Mouse (Mus musculus): ENCODE results near the gene Erp27.

Gene Erp27

DNA sequence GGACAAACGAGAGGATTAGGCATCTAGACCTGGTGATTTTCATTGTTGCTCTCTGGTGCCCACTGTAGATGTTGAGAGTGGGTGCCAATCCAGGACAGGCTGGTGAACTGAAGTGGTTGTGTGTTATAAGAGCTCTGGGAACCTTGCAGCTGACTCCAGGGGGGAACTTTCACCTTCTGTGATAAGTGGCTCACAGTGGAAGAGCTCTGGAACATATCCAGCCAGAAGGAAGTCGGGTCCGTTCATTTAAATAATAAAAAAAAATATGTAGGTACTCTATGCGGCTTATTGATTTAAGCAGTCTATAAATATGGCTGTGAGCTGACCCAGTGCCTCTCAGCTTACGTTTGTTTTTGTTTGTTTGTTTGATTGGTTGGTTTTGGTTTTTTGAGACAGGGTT, at the start of gene Erp27:
Gene Erp27, minus strand, starts transcription at position 101 of the 400 bp plus-strand sequence.
- DNase-seq (ENCODE audit: low spot score), result no peak

DNA sequence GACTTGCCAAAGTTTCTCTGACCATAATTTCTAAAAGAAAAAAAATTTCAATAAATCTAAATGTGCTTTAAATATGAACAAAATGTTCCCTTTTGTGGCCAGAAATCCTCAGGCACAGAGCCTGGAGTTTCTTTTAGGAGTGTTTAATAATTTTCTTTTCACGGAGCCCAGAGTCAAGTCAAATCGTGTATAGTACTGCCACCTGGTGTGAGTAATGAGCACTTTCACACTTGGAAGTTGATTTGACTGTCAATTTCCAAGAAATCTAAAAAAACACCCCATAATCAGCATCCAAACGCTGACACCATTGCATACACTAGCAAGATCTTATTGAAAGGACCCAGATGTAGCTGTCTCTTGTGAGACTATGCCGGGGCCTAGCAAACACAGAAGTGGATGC, 46.9 kb upstream of the Erp27 start:
- peak; percentile 76 for DNase-seq (ENCODE audit: low spot score)

DNA sequence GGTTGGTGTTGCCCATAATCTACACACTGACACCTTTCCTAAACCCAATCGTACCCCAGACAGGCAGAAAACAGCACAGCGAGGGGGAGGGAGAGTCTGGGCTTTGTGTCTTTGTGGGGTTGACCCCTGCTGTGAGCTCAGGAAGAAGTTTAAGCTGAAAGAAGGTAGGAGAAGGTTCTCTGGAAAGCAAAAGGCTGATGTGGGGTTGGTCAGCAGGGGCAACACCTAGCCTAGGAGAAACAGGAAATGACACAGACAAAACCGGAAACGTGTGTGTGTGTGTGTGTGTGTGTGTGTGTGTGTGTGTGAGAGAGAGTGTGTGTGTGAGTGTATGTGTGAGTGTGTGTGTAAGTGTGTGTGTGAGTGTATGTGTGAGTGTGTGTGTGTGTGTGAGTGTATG, 45.5 kb upstream of the Erp27 start:
- no peak for DNase-seq (ENCODE audit: low spot score)

DNA sequence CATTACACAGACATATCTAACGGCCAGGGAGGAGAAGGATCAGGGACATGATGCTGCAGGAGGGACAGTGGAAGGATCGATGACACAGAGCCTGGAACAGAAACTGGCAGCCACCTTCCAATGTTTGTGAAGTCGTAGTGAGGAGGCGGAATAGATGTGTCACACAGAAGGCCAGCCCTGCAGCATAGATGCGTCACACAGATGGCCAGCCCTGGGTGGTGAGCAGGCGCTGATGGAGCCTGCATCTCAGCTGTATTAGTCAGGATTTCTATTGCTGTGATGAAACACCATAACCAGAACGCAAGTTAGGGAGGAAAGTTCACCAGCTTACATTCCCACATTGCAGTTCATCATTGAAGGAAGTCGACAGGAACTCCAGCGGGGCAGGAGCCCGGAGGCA, 43.9 kb upstream of the Erp27 start:
- peak; percentile 49 for DNase-seq (ENCODE audit: low spot score)

DNA sequence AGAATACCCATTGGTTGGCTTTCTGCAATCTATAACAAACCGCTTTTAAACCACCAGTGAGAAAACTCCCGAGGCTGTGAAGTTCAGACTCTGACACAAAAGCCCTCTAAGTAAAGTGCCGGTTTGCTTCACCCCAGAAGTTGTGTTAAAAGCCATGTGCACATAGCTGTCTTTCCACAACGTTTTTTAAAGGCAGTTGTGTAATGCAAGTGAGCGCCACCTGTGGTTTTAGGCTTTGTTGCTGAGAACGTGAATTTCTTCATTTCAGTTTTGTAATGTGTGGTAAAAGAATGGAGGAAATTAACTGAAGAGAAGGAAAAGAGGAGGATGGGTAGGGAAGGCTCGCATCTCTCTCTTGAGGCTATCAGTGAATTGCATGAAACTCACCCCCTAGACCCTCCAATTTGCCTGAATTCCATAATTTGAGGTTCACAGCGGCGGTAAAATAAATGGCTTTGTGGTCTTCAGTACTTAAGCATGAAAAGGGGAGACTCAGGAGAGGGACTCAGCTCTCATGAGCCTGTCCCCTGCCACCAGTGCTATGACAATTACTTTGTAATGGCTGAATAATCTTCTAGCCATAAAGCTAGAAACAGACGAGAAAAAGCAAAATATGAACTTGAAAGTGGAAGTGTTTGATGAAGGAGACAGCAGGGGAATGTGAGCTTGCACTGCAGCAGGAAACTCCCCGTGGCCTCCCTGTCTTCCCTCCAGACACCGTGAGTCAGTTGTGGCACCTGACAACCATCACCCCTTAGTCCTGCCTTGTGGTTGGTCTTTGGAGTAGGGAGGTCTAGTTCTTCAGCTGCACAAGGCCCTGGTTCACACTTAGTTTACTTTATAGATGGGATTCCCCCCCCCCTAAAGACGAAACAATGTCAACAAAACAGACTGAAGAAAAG, 42.9 kb upstream of the Erp27 start:
- DNase-seq (ENCODE audit: low spot score), result no peak

DNA sequence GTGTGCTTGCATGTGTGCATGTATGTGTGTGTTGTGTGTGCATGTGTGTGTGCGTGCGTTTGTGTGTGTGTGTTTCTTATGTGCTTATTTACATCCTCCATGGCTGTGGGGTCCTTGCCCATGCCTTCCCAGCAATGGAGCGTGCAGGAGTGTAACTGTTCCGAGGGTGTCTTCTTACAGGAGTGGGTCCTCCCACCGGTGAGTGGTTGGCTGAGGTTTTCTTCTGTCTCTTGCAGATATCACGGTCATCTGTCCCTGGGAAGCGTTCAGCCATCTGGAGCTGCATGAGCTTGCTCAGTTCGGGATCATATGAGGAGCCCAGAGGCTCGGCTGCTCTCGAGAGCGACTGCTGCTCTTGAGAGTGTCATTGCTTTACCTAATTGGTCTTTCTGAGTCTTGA, 41.0 kb upstream of the Erp27 start:
- no peak for DNase-seq (ENCODE audit: low spot score)

DNA sequence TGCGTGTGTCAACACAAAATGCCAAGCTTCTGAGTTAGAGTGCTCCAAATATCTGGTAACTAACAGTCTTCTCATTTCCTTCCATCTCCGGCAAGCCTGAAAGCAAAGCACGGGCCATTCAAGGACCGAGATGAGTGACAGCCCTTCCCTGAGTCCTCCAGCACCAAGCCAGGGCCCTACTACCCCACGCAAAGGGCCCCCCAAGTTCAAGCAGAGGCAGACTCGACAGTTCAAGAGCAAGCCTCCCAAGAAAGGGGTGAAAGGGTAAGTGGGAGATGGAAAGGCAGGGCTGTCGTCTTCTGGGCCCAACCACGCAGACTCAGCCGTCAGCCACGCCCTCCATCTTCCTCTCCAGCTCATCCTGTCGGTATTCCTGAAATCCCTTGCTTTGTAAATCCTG, 37.2 kb upstream of the Erp27 start:
- DNase-seq (ENCODE audit: low spot score), result no peak

DNA sequence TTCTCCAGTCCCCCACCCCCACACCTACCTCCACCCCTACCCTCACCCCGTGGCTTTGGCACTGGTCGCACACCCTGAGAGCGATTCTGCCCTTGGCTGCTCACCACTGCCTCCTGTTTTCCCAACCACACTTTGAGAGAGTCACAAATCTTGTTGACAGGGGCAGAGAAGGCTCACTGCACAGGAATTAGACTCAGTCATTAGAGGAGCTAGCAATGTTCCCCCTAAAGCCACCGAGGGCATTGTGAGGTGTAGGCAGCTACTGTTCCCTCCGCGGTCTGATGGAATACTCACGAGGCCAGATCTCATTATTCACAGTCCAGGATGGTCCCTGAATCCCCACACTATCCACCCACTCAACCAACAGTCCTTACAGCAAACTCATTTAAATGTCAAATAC, 35.1 kb upstream of the Erp27 start:
- DNase-seq (ENCODE audit: low spot score), result peak; percentile 62

DNA sequence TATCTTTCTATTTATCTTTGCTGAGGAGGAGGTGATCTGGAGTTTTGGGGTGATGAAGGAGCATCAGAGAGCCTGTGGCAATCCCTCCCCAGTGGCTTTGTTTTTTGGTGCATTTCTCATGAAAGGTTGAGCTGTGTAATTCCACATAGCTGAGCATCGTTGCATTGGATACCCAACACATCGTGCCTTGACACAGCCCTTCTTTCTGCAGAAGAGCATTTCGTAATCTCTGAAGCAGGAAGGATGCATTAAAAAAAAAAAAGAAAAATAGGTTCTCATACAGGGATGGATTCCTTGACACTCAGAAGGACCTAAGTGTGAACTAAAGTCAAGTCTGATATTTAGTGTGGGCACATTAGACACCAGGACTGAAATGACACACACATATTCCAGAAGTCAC, 33.3 kb upstream of the Erp27 start:
- no peak for DNase-seq (ENCODE audit: low spot score)

DNA sequence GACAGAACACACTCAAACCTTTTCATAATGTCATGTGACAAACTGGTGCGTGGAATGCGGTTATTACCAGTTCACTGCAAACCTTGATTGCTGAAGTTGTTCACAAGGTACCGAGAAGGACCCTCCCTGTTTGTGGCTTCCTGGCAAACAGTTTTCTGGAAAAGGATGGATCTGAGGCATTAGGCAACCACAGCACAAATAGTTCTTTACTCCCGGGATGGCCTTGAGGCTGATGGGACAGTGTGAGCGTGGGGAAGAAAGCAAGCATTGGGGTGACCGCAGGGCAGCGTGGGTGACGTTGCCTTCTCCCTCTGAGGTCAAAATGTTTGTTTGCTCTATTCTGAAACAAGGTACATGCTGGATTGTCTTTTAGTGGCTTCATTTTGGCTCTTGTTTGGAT, 32.7 kb upstream of the Erp27 start:
- DNase-seq (ENCODE audit: low spot score), result no peak

DNA sequence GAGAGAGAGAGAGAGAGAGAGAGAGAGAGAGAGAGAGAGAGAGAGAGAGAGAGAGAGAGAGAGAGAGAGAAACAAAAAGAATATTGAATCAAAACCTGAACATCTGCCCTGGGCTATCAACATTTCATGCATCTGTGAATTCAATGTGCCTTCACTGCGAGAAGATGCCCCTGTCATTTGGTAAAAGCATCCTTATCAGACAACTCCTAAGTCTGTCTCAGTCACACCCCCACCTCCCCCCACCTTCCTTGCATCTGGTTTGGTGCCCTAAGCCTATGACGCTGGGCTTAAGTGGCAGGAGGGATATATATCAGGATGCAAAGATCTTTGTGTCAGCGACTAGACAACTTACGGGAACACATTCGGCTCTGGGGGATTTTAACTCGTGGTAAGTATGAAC, 32.2 kb upstream of the Erp27 start:
- DNase-seq (ENCODE audit: low spot score), result no peak

DNA sequence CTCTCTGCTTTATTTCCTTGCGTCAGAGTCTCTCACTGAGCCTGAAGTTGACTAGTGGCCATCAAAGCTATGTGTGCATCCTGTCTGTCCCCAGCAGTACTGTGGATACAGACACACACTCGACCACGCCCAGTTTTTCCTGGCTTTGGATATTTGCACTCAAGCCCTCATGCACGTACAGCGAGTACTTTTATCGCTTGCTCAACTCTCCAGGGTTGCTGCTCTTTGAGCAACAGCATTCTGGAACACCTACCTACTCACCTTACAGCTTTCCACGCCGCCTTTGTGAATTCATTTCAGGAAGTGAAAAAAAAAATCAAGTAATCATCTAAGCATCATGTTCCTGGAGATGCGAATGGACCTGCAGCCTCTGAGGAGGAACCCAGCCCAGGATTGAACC, 30.9 kb upstream of the Erp27 start:
- DNase-seq (ENCODE audit: low spot score), result no peak

DNA sequence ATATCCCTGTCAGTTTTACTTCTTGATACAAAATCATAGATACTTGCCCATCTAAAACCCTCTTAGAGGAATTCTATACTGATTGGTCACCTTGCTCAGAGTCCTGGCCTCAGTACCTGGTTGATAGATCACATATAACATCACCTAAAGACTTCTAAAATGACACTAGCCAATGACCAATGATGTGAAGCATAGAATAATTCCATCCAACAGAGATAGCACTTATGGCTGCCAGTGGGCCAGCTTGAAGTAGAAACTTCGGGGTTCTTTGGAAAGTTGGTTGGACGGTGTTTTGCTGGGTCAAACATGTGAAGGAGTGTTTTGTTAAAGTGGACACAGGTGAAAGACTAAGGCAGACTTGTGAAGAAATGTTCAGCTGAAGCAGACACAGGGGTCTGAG, 28.2 kb upstream of the Erp27 start:
- no peak for DNase-seq (ENCODE audit: low spot score)

DNA sequence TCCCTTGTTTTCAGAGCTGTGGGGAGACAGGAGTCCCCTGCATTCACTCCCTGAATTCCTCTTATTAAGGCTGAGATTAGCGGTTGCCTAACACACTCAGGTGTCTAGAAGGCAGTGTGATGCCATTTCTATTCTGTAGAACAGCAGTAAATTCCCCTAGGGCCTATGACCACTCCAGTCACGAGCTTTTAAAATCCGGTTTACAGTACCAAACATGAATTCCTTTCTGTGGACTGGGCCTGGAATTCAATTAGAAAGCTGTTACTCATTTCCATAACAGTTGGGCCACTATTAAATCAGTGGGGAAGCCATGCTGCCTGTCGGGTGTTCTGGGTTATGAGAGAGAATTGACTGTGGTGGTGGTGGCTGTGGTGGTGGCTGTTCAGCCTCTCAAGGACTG, 25.7 kb upstream of the Erp27 start:
- no peak for DNase-seq (ENCODE audit: low spot score)

DNA sequence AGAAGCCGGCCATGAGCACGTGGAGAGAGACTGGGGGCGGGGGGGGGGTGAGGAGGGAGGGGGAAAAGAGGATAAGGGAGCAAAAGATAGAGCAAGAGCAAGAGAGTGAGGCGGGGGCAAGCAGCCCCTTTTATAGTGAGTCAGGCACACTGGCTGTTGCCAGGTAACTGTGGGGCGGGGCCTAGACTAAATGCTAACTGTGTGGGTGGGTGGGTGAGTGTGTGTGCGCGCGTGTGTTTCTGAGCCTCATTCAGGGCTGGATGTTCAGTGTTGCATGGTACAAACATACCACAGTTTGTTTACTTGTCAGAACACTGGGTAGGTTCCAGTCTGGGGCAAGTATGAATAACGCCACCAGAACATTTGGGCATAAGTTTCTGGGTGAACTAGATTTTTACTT, 25.0 kb upstream of the Erp27 start:
- DNase-seq (ENCODE audit: low spot score), result no peak

DNA sequence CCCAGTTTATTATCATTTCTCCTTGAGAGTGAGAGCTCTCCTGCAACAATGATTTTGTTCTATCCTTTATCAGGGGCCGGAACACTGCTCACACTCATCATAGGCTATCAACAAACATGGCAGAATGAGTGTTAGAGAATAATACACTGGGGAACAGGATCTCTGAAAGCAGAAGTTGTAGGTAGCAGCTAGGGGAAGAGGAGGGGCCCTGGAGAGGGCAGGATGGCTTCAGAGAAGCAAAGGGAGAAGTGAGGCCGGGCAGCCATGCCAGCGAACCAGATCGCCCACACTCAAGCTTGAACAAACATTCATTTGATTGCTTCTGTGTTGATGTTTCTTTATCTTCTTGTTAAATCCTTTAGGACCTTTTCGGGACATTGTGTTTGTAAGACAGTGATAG, 24.3 kb upstream of the Erp27 start:
- no peak for DNase-seq (ENCODE audit: low spot score)

DNA sequence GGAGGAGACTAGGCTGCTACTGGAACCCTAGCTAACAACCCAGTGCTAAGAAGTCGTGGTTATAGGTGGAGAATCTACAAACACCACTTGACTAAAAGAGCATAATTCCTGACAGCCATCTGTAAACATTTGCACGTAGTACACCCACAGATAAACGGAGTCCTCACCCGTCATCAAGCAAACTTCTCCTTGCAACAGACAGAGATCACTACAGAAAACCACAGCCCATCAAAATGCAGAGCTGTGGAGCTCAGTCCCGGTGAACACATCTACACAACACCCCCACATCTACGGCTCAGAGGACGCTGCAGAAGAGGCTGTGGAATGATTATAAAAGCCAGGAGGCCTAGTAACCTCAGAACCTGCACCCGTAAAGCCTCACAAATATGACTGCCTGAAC, 22.5 kb upstream of the Erp27 start:
- no peak for DNase-seq (ENCODE audit: low spot score)

DNA sequence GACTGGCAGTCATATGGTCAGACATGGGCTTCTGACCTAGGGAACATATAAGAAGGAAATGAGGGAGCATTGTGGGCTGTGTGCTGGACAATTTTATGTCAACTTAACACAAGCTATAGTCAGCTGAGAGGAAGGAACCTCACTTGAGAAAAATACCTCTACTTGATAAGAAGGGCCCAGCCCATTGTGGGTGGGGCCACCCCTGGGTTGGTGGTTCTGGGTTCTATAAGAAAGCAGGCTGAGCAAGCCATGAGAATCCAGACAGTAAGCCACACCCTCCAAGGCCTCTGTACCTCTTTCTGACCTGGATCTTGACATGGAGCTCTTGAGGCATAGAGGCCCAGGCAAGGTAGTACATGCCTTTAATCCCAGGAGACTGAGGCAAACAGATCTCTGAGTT, 21.4 kb upstream of the Erp27 start:
- no peak for DNase-seq (ENCODE audit: low spot score)

DNA sequence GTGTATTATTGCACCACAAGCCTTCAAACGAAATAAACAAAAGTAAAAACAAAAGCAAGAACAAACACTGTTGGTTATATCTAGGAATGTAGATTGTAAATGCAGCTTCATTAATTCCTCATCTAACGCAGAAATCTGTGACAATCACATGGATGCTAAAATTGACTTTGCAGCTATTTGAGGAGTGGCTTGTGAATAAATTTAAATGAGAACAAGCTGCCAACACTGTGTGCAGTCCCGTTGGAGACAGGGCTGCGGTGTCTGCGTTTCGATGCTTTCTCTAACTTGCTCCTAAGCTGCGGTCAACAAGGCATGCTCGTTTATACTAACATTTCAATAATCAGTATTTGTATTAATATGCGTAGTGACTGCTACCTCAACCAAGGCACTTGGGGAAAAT, 20.3 kb upstream of the Erp27 start:
- no peak for DNase-seq (ENCODE audit: low spot score)

DNA sequence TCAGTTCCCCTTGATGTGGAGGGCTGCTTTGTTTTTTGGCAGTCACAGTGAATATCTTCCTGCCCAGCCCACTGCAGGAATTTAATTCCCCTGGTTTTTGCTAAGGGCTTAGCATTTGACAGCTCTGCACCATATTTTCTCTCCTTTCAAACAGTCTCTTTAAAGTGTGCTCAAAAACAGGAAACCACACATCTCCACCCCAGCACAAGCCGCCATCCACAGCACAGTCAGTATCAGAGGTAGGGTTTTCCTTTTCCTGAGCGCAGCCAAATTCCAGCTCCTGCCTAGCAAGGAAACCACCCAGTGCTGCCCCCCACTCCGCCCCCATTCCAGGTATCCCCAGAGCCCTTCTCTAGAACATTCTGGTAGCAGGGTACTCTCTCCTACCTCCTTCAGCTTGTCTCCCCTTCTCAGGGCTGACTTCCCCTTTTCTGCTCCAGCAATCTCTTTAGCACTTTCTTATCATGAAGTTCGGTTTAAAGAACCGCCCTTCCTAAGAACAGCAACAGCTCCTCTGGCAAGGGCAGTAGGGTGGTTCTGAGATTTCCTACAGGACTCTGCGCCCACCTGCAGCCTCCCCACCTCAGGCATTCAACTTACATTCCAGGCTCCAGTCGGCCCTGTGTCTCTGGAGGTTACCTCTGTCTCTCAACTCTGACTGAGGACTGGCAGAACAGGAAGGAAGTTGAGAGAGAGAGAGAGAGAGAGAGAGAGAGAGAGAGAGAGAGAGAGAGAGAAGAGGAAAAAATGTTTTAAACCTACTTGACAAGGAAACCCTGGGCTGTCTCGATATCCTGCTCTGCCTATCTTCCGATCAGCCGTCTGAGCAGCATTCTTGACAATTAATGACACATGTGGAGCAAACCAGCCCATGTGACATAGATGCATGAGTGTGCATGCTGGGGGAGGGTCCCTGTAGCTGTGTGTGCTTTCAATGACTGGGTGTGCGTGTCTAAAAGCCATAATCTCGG, 19.4 kb upstream of the Erp27 start, which contains the start of gene Arhgdib:
Gene Arhgdib, minus strand, starts transcription at position 849 of the 971 bp plus-strand sequence.
- peak; percentile 40 for DNase-seq (ENCODE audit: low spot score)

DNA sequence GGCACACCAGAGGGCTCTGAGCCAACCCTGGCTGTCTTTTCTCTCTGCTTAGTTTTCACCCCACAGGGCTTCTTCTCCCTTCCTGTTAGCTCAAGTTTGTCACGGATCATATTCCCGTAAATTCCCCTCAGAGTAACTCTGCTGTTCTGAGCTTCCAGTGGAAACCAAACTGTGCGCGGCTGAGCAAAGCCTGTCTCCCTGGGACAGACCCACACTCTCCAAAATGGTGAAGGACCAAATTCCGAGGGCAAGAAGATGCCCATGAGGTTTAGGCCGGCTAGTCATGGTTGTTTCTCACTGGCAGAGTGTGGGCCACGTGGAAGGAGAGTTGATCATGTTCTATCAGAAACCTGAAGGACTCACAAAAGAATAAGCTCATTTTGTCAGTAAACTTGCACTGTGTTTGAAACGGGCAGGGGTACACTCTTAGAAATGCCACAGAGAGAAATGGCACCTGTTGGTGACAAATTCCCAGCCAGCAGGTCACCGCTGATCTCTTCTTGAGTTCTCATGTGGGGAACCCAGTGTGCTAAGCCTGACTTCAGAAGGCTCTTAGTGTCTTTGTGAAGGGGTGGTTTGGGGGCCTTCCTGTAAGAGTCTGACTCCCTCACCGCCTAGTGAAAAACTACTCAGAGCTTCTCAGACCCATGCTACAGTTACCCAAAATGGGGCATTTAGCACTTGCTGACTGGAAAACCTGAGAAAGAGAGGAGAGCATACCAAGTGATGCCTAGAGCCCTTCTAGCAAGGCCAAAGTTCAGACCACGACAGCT, 18.4 kb upstream of the Erp27 start:
- DNase-seq (ENCODE audit: low spot score), result peak; percentile 90

Data from adipocyte (in vitro differentiated cells).